Mouse (Mus musculus): ENCODE measurements around the gene Pfdn4. TPM values are rescaled to one million over a fixed set of nuclear protein-coding genes. Genes with fewer than 3 reads are reported as not detected.
"Not testable (repeated sequence)": the region's sequence is repeated elsewhere in the genome, so short reads cannot be mapped to it uniquely, and the experiment has no call there.

The Pfdn4 gene
- polyA plus RNA-seq (2017; shearing (Covaris generic)): 10 to 100 TPM; 52.3 to 58.8 TPM

GRCm38 (mm10) chr2:170496154-170496930, at the start of gene Pfdn4:
Pfdn4 (plus strand) TSS chr2:170496428.
- no peak for ATAC-seq

- ATAC-seq: no peak
These were observed 49.3 kb upstream of the Pfdn4 start for GRCm38 (mm10) chr2:170446843-170447383.

GRCm38 (mm10) chr2:170447651-170448050, 48.6 kb upstream of the Pfdn4 start:
- no peak for ATAC-seq

GRCm38 (mm10) chr2:170450933-170451332, 45.3 kb upstream of the Pfdn4 start:
- no peak for ATAC-seq

GRCm38 (mm10) chr2:170453809-170454208, 42.4 kb upstream of the Pfdn4 start:
- ATAC-seq: not testable (repeated sequence)

- no peak for ATAC-seq
These were observed 37.0 kb upstream of the Pfdn4 start for GRCm38 (mm10) chr2:170459183-170459582.

- ATAC-seq: no peak
These were observed 36.4 kb upstream of the Pfdn4 start for GRCm38 (mm10) chr2:170459805-170460204.

GRCm38 (mm10) chr2:170461652-170462051, 34.6 kb upstream of the Pfdn4 start:
- ATAC-seq: no peak

- no peak for ATAC-seq
These were observed 31.4 kb upstream of the Pfdn4 start for GRCm38 (mm10) chr2:170464817-170465216.

GRCm38 (mm10) chr2:170468009-170468408, 28.2 kb upstream of the Pfdn4 start:
- no peak for ATAC-seq

GRCm38 (mm10) chr2:170469616-170470308, 26.5 kb upstream of the Pfdn4 start:
- no peak for ATAC-seq

- ATAC-seq: no peak
These were observed 25.6 kb upstream of the Pfdn4 start for GRCm38 (mm10) chr2:170470591-170470990.

GRCm38 (mm10) chr2:170474125-170474524, 22.1 kb upstream of the Pfdn4 start:
- ATAC-seq: no peak

- ATAC-seq: no peak
These were observed 21.1 kb upstream of the Pfdn4 start for GRCm38 (mm10) chr2:170475164-170475563.

GRCm38 (mm10) chr2:170476215-170476614, 20.0 kb upstream of the Pfdn4 start:
- no peak for ATAC-seq

- no peak for ATAC-seq
These were observed 19.6 kb upstream of the Pfdn4 start for GRCm38 (mm10) chr2:170476643-170477042.

GRCm38 (mm10) chr2:170482019-170482540, 14.1 kb upstream of the Pfdn4 start:
- ATAC-seq: no peak

GRCm38 (mm10) chr2:170483914-170484313, 12.3 kb upstream of the Pfdn4 start:
- no peak for ATAC-seq

- ATAC-seq: no peak
These were observed 9.0 kb upstream of the Pfdn4 start for GRCm38 (mm10) chr2:170487202-170487601.

GRCm38 (mm10) chr2:170487890-170488502, 8.2 kb upstream of the Pfdn4 start:
- ATAC-seq: peak; percentile 52

GRCm38 (mm10) chr2:170494784-170495710, 1.2 kb upstream of the Pfdn4 start:
- no peak for ATAC-seq

GRCm38 (mm10) chr2:170497091-170497566, 901 bp downstream of the Pfdn4 start, which contains the start of gene Cyp24a1:
Cyp24a1 (minus strand) TSS chr2:170497145.
- ATAC-seq: no peak

All from activated CD4-positive, CD25-positive, alpha-beta regulatory T cell, adult 4 months (primary cell).